Mouse (Mus musculus): ENCODE results near the gene Ccdc184. TPM values are rescaled to one million over a fixed set of nuclear protein-coding genes. Genes with fewer than 3 reads are reported as not detected.

Gene Ccdc184
- polyA plus RNA-seq, 1 experiment from 2014 or later: 12.7 TPM

GRCm38 (mm10) chr15:98135671-98136070, 31.3 kb upstream of the Ccdc184 start:
- no peaks in the 10 kb centered on the region for H3K4me1 ChIP-seq (ENCODE audit: control insufficient read depth, insufficient read depth, low read length)
- peaks cover 12% of the 10 kb centered on the region for H3K36me3 ChIP-seq (ENCODE audit: control insufficient read depth, insufficient read depth, low read length)
- H3K27ac ChIP-seq (ENCODE audit: low read depth, low read length): no peak overlapping the region
- no peaks in the 10 kb centered on the region for H3K9me3 ChIP-seq (ENCODE audit: control insufficient read depth, low read length)
- no peaks in the 10 kb centered on the region for H3K27me3 ChIP-seq (ENCODE audit: control insufficient read depth, insufficient read depth, low read length)
- H3K4me3 ChIP-seq (ENCODE audit: low read depth, low read length): no peak overlapping the region
- no peak overlapping the region for H3K4me2 ChIP-seq
- DNase-seq (ENCODE audit: low spot score, missing footprints): no peak
- H3K9ac ChIP-seq (ENCODE audit: low read length): no peak overlapping the region
- ATAC-seq (ENCODE audit: low FRiP score): no peak
- 94% methylated on average over 13 of the region's 13 CpGs for WGBS

GRCm38 (mm10) chr15:98136871-98137270, 30.1 kb upstream of the Ccdc184 start:
- Histone ChIP-seq H3K4me3 (ENCODE audit: low read depth, low read length) (no peak overlapping the region), H3K9ac (ENCODE audit: low read length) (no peak overlapping the region), H3K27ac (ENCODE audit: low read depth, low read length) (no peak overlapping the region), H3K9me3 (ENCODE audit: control insufficient read depth, low read length) (no peaks in the 10 kb centered on the region), H3K36me3 (ENCODE audit: control insufficient read depth, insufficient read depth, low read length) (peaks cover 18% of the 10 kb centered on the region), H3K27me3 (ENCODE audit: control insufficient read depth, insufficient read depth, low read length) (no peaks in the 10 kb centered on the region), H3K4me2 (no peak overlapping the region), H3K4me1 (ENCODE audit: control insufficient read depth, insufficient read depth, low read length) (no peaks in the 10 kb centered on the region)
- DNase-seq (ENCODE audit: low spot score, missing footprints): no peak
- no peak for ATAC-seq (ENCODE audit: low FRiP score)
- WGBS: 92% methylated on average over 9 of the region's 9 CpGs

GRCm38 (mm10) chr15:98139763-98140162, 27.2 kb upstream of the Ccdc184 start:
- Histone ChIP-seq H3K27ac (ENCODE audit: low read depth, low read length) (no peak overlapping the region), H3K4me1 (ENCODE audit: control insufficient read depth, insufficient read depth, low read length) (peaks cover 5% of the 10 kb centered on the region), H3K36me3 (ENCODE audit: control insufficient read depth, insufficient read depth, low read length) (peaks cover 15% of the 10 kb centered on the region; the same call in 1 of the 2 replicates), H3K27me3 (ENCODE audit: control insufficient read depth, insufficient read depth, low read length) (no peaks in the 10 kb centered on the region), H3K4me3 (ENCODE audit: low read depth, low read length) (no peak overlapping the region), H3K9me3 (ENCODE audit: control insufficient read depth, low read length) (no peaks in the 10 kb centered on the region), H3K9ac (ENCODE audit: low read length) (no peak overlapping the region), H3K4me2 (no peak overlapping the region)
- DNase-seq (ENCODE audit: low spot score, missing footprints) (no peak), ATAC-seq (ENCODE audit: low FRiP score) (no peak)
- 83% methylated on average over 7 of the region's 7 CpGs for WGBS

GRCm38 (mm10) chr15:98140809-98141208, 26.1 kb upstream of the Ccdc184 start:
- ATAC-seq (ENCODE audit: low FRiP score) (no peak), DNase-seq (ENCODE audit: low spot score, missing footprints) (no peak)
- no peak overlapping the region for H3K27ac ChIP-seq (ENCODE audit: low read depth, low read length)
- H3K4me2 ChIP-seq: no peak overlapping the region
- no peaks in the 10 kb centered on the region for H3K9me3 ChIP-seq (ENCODE audit: control insufficient read depth, low read length)
- peaks cover 11% of the 10 kb centered on the region; the same call in 1 of the 2 replicates for H3K36me3 ChIP-seq (ENCODE audit: control insufficient read depth, insufficient read depth, low read length)
- H3K4me3 ChIP-seq (ENCODE audit: low read depth, low read length): no peak overlapping the region
- WGBS: 93% methylated on average over 5 of the region's 5 CpGs
- H3K9ac ChIP-seq (ENCODE audit: low read length): no peak overlapping the region
- no peaks in the 10 kb centered on the region for H3K27me3 ChIP-seq (ENCODE audit: control insufficient read depth, insufficient read depth, low read length)
- peaks cover 7% of the 10 kb centered on the region for H3K4me1 ChIP-seq (ENCODE audit: control insufficient read depth, insufficient read depth, low read length)

- no peak overlapping the region for H3K9ac ChIP-seq (ENCODE audit: low read length)
- H3K9me3 ChIP-seq (ENCODE audit: control insufficient read depth, low read length): no peaks in the 10 kb centered on the region
- DNase-seq (ENCODE audit: low spot score, missing footprints): no peak
- no peak overlapping the region for H3K4me3 ChIP-seq (ENCODE audit: low read depth, low read length)
- H3K4me2 ChIP-seq: no peak overlapping the region
- peaks cover 7% of the 10 kb centered on the region for H3K4me1 ChIP-seq (ENCODE audit: control insufficient read depth, insufficient read depth, low read length)
- peaks cover 11% of the 10 kb centered on the region; the same call in 1 of the 2 replicates for H3K36me3 ChIP-seq (ENCODE audit: control insufficient read depth, insufficient read depth, low read length)
- no peaks in the 10 kb centered on the region for H3K27me3 ChIP-seq (ENCODE audit: control insufficient read depth, insufficient read depth, low read length)
- H3K27ac ChIP-seq (ENCODE audit: low read depth, low read length): no peak overlapping the region
- 83% methylated on average over 10 of the region's 10 CpGs for WGBS
- no peak for ATAC-seq (ENCODE audit: low FRiP score)
Measured at GRCm38 (mm10) chr15:98142515-98142914, 24.4 kb upstream of the Ccdc184 start.

- Histone ChIP-seq H3K27me3 (ENCODE audit: control insufficient read depth, insufficient read depth, low read length) (no peaks in the 10 kb centered on the region), H3K4me3 (ENCODE audit: low read depth, low read length) (peak overlapping the region; percentile 95), H3K4me1 (ENCODE audit: control insufficient read depth, insufficient read depth, low read length) (peaks cover 7% of the 10 kb centered on the region), H3K36me3 (ENCODE audit: control insufficient read depth, insufficient read depth, low read length) (peaks cover 9% of the 10 kb centered on the region; the same call in 1 of the 2 replicates), H3K9ac (ENCODE audit: low read length) (peak overlapping the region; percentile 89), H3K27ac (ENCODE audit: low read depth, low read length) (peak overlapping the region; percentile 48; the same call in 1 of the 2 replicates), H3K4me2 (peak overlapping the region; percentile 95), H3K9me3 (ENCODE audit: control insufficient read depth, low read length) (no peaks in the 10 kb centered on the region)
- peak; percentile 69 for ATAC-seq (ENCODE audit: low FRiP score)
- WGBS: under 1% methylated on average over 36 of the region's 36 CpGs
- peak; percentile 85 for DNase-seq (ENCODE audit: low spot score, missing footprints)
Measured at GRCm38 (mm10) chr15:98144861-98145507, 22.0 kb upstream of the Ccdc184 start.

GRCm38 (mm10) chr15:98145559-98146181, 21.3 kb upstream of the Ccdc184 start:
- Histone ChIP-seq H3K4me3 (ENCODE audit: low read depth, low read length) (peak overlapping the region; percentile 95), H3K27ac (ENCODE audit: low read depth, low read length) (peak overlapping the region; percentile 48), H3K36me3 (ENCODE audit: control insufficient read depth, insufficient read depth, low read length) (peaks cover 5% of the 10 kb centered on the region; the same call in 1 of the 2 replicates), H3K4me1 (ENCODE audit: control insufficient read depth, insufficient read depth, low read length) (peaks cover 7% of the 10 kb centered on the region), H3K4me2 (peak overlapping the region; percentile 95), H3K9ac (ENCODE audit: low read length) (peak overlapping the region; percentile 89), H3K9me3 (ENCODE audit: control insufficient read depth, low read length) (no peaks in the 10 kb centered on the region), H3K27me3 (ENCODE audit: control insufficient read depth, insufficient read depth, low read length) (no peaks in the 10 kb centered on the region)
- 1% methylated on average over 37 of the region's 38 CpGs for WGBS
- DNase-seq (ENCODE audit: low spot score, missing footprints) (peak; percentile 99), ATAC-seq (ENCODE audit: low FRiP score) (peak; percentile 97)

GRCm38 (mm10) chr15:98148356-98148755, 18.6 kb upstream of the Ccdc184 start:
- Histone ChIP-seq H3K27me3 (ENCODE audit: control insufficient read depth, insufficient read depth, low read length) (no peaks in the 10 kb centered on the region), H3K4me1 (ENCODE audit: control insufficient read depth, insufficient read depth, low read length) (peaks cover 7% of the 10 kb centered on the region), H3K4me2 (no peak overlapping the region), H3K36me3 (ENCODE audit: control insufficient read depth, insufficient read depth, low read length) (no peaks in the 10 kb centered on the region), H3K9me3 (ENCODE audit: control insufficient read depth, low read length) (no peaks in the 10 kb centered on the region), H3K4me3 (ENCODE audit: low read depth, low read length) (no peak overlapping the region), H3K27ac (ENCODE audit: low read depth, low read length) (no peak overlapping the region), H3K9ac (ENCODE audit: low read length) (no peak overlapping the region)
- 79% methylated on average over 3 of the region's 3 CpGs for WGBS
- ATAC-seq (ENCODE audit: low FRiP score) (no peak), DNase-seq (ENCODE audit: low spot score, missing footprints) (peak; percentile 39)

GRCm38 (mm10) chr15:98149166-98149602, 17.8 kb upstream of the Ccdc184 start:
- H3K4me3 ChIP-seq (ENCODE audit: low read depth, low read length): no peak overlapping the region
- WGBS: 83% methylated on average over 10 of the region's 10 CpGs
- no peaks in the 10 kb centered on the region for H3K9me3 ChIP-seq (ENCODE audit: control insufficient read depth, low read length)
- H3K27ac ChIP-seq (ENCODE audit: low read depth, low read length): no peak overlapping the region
- H3K36me3 ChIP-seq (ENCODE audit: control insufficient read depth, insufficient read depth, low read length): no peaks in the 10 kb centered on the region
- H3K9ac ChIP-seq (ENCODE audit: low read length): no peak overlapping the region
- peaks cover 7% of the 10 kb centered on the region for H3K4me1 ChIP-seq (ENCODE audit: control insufficient read depth, insufficient read depth, low read length)
- DNase-seq (ENCODE audit: low spot score, missing footprints) (peak; percentile 37), ATAC-seq (ENCODE audit: low FRiP score) (no peak)
- no peak overlapping the region for H3K4me2 ChIP-seq
- no peaks in the 10 kb centered on the region for H3K27me3 ChIP-seq (ENCODE audit: control insufficient read depth, insufficient read depth, low read length)
